Mouse (Mus musculus): ENCODE data around the gene Nsfl1c.

GRCm38 (mm10) chr2:151529169-151529568 lies 35.2 kb downstream of the Nsfl1c start:
- TF ChIP-seq CTCF (IDR thresholded peaks at IDR 0.05; ENCODE audit: borderline replicate concordance, insufficient read depth, low read depth, low read length) (no peak), POLR2A (IDR thresholded peaks at IDR 0.05; ENCODE audit: borderline replicate concordance, insufficient read depth, low read length) (no peak)
